Mouse (Mus musculus) CD4-positive, CD25-positive, alpha-beta regulatory T cell, adult 9 weeks (primary cell): ENCODE measurements around the gene Slc35f4. TPM values are rescaled to one million over a fixed set of nuclear protein-coding genes. Genes with fewer than 3 reads are reported as not detected.

Experiments used
- polyA plus RNA-seq: library from polyadenylated mRNA; unstranded; fragments of 100-300 nt; shearing (Covaris generic); gene quantifications from one replicate; pipeline ENCODE4 v1.2.1, GENCODE M21; 2017

Gene Slc35f4
- not detected for polyA plus RNA-seq

GRCm38 (mm10) chr14:49525931-49526291, at the start of gene Slc35f4:
Gene Slc35f4, minus strand, starts transcription at chr14:49526046.

